Mouse (Mus musculus): Measurements from ENCODE around the gene Amigo3.

The Amigo3 gene

GRCm38 (mm10) chr9:108083561-108083960 is 30.6 kb downstream of the Amigo3 start:
- no peak for DNase-seq (ENCODE audit: low spot score in 2 of 2)

GRCm38 (mm10) chr9:108085261-108085660 is 32.3 kb downstream of the Amigo3 start:
- no peak for DNase-seq (ENCODE audit: low spot score in 2 of 2)

GRCm38 (mm10) chr9:108090611-108091120 is 37.7 kb downstream of the Amigo3 start:
- no peak for DNase-seq (ENCODE audit: low spot score in 2 of 2)

GRCm38 (mm10) chr9:108093586-108093985 is 40.6 kb downstream of the Amigo3 start:
- DNase-seq (ENCODE audit: low spot score in 2 of 2): no peak

- peak; percentile 96 for DNase-seq (ENCODE audit: low spot score in 2 of 2)
Observed at GRCm38 (mm10) chr9:108094184-108094941, 41.4 kb downstream of the Amigo3 start, which contains the start of gene Apeh. Apeh (minus strand) TSS chr9:108094606.

GRCm38 (mm10) chr9:108094998-108095411 is 42.0 kb downstream of the Amigo3 start:
- no peak for DNase-seq (ENCODE audit: low spot score in 2 of 2)

GRCm38 (mm10) chr9:108095518-108095917 is 42.6 kb downstream of the Amigo3 start:
- peak; percentile 37 to 55 for DNase-seq (ENCODE audit: low spot score in 2 of 2)

GRCm38 (mm10) chr9:108095949-108096712 is 43.2 kb downstream of the Amigo3 start:
- DNase-seq (ENCODE audit: low spot score in 2 of 2): no peak

GRCm38 (mm10) chr9:108099619-108100018 is 46.7 kb downstream of the Amigo3 start:
- no peak for DNase-seq (ENCODE audit: low spot score in 2 of 2)

GRCm38 (mm10) chr9:108104766-108105548 is 52.0 kb downstream of the Amigo3 start:
- DNase-seq (ENCODE audit: low spot score in 2 of 2): no peak
